Mouse (Mus musculus): ENCODE measurements at regions not wholly inside any gene's neighbourhood (a gene's known extent, or its start where the extent isn't known, plus 50 kb on each side); places are given as distances from the start of the nearest gene placed in this dataset.
"Not testable (repeated sequence)": the region's sequence is repeated elsewhere in the genome, so short reads cannot be mapped to it uniquely, and the experiment has no call there.

GRCm38 (mm10) chr11:22573166-22573565, 61.3 kb downstream of the Tmem17 start:
- no peak for DNase-seq (ENCODE audit: low read depth, low spot score)

DNA sequence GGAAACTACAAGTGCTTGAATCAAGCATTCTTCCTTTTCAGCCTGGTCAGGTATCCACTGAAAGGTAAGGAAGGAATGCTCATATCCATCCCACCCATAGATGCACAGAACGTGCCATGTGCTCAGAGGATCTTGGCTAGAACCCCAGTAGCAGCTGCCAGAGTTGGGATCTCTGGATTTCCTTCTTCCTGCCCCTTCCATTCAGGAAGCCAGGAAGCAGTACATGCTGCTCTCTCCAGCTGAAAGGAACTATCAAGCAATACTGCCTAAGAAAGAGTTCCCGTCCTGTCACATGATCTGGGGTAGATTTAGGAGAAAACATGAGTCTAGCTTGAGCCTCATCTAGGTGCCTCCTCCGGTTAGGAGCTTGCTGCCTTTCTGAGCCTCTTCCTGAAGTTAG, 61.9 kb downstream of the Tmem17 start:
- no peak for DNase-seq (ENCODE audit: low read depth, low spot score)

DNA sequence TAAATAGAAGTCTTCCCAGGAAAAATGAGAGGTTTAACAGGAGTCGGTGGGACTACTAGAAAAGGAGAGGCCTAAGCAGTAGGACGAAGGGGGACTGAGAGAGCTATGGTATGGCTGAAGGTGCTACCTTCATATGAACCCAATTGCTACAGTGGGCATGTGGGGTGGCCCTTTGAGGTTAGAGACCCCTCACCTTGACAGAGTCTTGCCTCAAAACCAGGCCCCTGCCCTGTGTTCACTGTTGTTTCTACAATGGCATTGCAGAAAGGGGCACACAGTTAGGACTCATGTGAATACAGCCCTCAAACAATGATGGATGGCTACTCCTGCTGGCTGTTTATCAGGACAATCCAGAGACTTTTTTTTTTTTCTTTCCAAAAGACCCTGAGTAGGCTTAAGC, 62.6 kb downstream of the Tmem17 start:
- no peak for DNase-seq (ENCODE audit: low read depth, low spot score)

DNA sequence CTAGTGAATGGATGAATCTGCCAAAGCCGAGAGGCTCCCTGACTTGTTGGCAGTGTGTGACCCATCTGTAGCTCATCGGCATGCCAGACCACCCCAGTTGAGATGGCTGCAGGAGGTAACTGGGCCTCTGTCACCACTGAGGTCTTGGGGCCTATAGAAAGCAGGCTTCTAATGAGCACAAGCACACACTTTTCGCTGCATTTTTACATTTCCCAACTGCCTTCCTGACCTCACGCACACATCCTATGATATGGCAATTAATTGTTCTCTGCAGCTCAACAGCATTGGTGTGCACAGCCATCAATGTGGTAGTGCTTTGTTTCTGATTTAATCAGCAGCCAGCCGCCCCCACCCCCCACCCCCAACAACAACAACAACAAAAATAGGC, 72.2 kb downstream of the Tmem17 start:
- DNase-seq (ENCODE audit: low read depth, low spot score) = no peak

DNA sequence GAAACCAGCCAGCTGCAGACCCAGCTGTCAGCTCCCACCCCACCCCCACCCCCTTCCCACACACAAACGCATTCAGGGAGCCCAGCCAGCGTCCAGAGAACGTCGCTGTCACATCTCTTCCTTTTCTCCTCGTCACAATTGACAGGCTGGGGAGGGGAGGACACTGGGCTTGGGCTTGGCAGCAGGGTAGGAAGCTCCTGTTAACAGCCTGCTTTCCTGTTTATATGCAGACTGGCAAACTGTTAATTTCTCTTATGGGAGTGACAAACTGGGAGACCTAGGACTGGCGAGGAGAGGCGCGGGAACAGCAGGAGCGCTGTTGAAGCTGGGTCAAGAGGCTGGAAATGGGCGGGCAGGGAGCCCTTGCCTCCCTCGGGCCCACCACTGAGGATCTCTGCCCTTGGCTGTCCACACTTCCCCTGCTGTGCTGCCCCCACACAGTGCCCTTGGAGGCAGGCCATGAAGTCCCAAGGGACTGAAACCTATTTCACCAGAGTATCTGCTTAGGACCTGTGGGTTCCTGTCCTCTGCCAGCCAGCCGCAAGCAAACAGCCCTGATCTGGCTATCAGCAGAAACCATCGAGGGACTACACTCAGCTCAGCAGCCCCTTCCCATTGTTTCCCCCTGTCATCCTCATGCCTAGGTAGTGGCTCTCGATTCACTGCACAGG, 72.7 kb downstream of the Tmem17 start:
- DNase-seq (ENCODE audit: low read depth, low spot score) = peak; percentile 86

DNA sequence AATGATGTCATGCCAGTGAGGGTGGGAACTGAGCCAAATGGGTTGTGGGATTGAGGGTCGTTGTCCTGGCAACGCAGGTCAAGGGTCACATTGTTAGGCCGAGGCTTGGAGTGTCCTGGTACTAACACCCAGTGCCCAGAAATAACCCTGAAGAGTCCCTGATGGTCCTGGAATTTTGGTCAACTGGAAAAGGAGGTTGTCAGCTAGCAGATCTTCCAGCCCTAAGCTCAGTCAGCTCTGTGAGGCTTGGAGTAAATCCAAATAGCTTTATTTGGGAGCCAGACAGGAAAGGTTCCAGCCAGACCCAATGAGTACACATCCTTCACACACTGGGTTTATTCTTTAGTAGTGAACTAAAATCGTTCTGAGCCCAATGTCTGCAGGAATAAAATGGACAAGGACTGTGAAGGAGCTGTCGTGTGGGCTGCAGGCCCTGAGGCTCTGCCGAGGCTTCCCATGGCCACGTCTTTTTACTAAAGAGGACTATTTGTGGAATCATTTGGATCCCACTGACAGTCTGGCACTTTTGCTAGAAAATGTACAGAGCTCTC, 75.9 kb downstream of the Tmem17 start:
- DNase-seq (ENCODE audit: low read depth, low spot score) = no peak

GRCm38 (mm10) chr11:22588546-22588945, 76.7 kb downstream of the Tmem17 start:
- no peak for DNase-seq (ENCODE audit: low read depth, low spot score)

- DNase-seq (ENCODE audit: low read depth, low spot score) = no peak
These were observed 78.0 kb downstream of the Tmem17 start for GRCm38 (mm10) chr11:22589901-22590300.

DNA sequence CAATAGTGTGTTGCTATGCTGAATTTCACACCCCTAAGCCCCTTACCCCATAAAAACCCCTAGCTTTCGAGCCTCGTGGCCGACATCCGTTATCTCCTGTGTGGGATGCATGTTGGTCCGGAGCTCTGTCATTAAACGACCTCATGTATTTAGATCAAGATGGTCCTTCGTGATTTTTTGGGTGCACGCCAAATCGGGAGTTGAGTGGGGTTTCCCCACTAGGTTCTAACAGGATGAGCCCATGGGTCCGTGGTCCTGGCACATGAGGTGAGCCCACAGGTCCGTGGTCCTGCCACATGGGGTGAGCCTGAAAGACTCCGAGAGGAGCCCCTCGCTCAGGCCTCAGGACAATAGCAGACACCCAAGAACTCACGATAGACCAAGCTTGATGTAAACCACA, 79.2 kb downstream of the Tmem17 start:
- DNase-seq (ENCODE audit: low read depth, low spot score) = not testable (repeated sequence)

DNA sequence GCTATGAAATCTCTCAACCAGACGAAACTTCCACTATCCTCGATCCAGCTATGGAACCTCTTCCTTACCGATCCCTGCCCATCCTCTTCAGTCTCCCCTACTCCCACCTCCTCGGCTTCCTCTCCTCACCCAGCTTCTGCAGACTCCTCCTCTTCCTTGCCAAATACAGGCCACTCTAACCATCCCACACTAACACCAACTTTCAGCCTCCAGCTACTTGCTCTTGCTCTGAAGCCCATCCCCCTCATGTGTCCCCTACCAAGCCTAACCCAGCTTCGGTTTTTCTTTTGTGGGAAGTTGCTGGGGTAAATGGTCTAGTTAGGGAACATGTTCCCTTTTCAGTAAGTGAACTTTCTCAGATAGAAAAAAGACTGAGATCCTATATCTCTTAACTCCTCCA, 80.8 kb downstream of the Tmem17 start:
- DNase-seq (ENCODE audit: low read depth, low spot score) = no peak

GRCm38 (mm10) chr11:22596076-22596804, 84.4 kb downstream of the Tmem17 start:
- DNase-seq (ENCODE audit: low read depth, low spot score) = peak; percentile 93

- DNase-seq (ENCODE audit: low read depth, low spot score) = no peak
These were observed 84.9 kb downstream of the Tmem17 start for GRCm38 (mm10) chr11:22596805-22597149.

DNA sequence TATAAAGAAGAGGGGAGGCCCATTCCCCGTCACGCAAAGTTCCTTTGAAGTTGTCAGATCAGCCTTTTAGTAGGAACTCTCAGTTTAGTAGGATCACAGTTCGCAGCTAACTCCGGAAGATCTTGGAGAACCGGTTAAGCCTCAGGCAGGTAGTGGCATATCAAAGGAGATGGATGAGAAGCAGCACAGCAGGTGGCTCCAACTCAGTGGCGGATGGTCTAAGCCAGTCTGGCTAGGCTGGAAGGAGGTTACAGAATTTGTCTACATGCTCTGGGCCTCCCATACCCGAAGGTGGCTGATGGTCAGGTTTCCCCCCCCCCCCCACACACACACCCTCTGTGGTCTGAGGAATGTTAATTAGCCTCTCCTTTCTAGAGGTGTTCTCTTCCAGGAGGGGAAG, 88.5 kb downstream of the Tmem17 start:
- DNase-seq (ENCODE audit: low read depth, low spot score) = no peak

DNA sequence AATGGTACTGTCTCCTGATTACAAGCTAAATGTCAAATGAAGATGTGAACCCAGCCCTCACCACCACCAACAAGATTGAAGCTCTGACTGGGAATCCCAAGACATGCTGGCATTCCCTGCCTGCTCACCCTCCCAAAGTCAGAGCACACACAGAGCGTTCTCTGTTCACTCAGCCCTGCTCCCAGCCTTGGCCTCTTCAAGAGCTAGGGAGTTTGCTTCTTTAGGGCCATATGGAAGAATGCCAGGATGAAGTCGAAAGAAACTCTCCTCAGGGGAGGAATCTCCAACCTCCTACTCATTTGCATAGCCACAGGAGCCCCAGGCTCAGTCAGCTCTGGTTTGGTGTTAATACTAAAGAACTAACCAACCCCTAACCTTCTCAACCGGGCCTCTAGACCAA, 90.1 kb downstream of the Tmem17 start:
- no peak for DNase-seq (ENCODE audit: low read depth, low spot score)

- DNase-seq (ENCODE audit: low read depth, low spot score) = no peak
These were observed 90.7 kb downstream of the Tmem17 start for GRCm38 (mm10) chr11:22602610-22603009.

- no peak for DNase-seq (ENCODE audit: low read depth, low spot score)
These were observed 91.5 kb downstream of the Tmem17 start for GRCm38 (mm10) chr11:22603397-22603796.

DNA sequence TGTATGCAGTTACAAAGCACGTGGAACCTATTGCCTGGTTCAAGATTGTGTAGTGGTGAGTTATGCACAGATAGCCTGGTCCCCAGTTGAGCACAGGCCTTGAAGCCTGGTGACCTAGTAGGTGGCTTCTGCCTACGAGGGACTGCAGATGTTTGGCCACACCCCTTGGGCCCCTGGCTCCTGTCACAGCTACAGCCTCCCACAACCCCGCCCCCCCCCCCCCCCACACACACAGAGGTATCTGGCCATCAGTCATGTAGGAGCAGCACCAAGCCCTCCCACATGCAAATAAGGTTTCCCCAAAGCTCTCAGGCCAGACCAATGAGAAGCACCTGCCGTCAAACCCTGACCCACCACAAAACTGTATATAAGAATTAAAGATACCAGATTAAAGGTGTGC, 94.5 kb downstream of the Tmem17 start:
- peak; percentile 34 for DNase-seq (ENCODE audit: low read depth, low spot score)

- no peak for DNase-seq (ENCODE audit: low read depth, low spot score)
These were observed 95.8 kb downstream of the Tmem17 start for GRCm38 (mm10) chr11:22607645-22608044.

GRCm38 (mm10) chr11:22608945-22609344, 97.1 kb downstream of the Tmem17 start:
- no peak for DNase-seq (ENCODE audit: low read depth, low spot score)

- no peak for DNase-seq (ENCODE audit: low read depth, low spot score)
These were observed 98.7 kb downstream of the Tmem17 start for GRCm38 (mm10) chr11:22610433-22611101.

DNA sequence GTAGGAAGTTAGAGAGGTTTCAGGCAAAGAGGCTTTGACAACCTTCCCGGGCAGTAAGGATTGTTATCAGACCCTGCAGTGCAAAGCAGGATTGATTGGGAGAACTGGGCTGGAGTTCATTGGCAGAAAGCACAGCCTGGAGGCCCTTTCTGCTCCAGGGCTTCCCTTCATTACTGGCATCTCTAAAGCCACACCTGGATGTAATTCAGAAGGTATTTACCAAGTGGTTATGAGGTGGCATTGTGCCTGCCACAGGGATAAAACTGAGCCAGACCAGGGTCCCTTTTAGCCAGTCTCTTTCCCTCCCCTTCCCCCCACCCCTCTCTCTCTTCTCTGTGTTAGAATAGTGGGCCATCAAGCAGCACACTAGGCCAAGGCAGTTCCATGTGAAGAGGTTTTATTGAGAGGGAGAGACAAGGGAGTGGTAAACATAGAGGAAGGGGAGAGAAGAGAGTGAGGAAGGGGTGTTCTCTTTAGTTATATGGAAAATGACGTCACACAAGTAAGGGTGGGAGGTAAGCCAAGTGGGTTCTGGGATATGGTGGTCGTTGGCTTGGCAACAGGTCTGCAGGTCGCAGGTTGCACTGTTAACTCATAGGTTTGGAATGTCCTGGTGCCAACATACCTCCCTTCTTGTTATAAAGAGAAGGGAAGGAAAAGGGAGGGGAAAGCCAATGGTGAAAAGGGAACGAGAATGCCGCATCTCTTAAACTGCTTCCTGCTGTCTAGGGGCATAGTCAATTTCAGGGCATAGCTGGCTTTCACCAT, 99.4 kb downstream of the Tmem17 start:
- DNase-seq (ENCODE audit: low read depth, low spot score) = no peak

DNA sequence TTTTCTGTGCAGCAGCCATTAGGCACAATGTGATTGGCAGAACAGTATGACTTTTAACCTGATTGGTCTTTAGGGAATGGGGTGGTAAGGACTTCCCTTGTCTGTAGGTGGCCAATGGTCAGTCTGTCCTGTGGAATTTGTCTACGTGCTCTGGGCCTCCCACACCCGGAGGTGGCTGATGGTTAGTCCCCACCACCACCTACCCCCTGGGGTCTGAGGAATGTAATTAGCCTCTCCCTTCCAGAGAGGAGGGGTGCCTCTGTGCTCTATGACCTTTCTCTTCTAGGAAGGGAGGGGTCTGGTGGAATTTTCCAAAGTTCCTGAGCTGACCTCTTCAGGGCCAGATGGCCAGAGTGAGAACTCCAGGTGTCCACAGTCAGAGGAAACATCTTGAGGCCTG, 101.6 kb downstream of the Tmem17 start:
- DNase-seq (ENCODE audit: low read depth, low spot score) = no peak
